Mouse (Mus musculus) frontal cortex, postnatal 36 days (tissue): Measurements from ENCODE around the gene Slc35b1.
"Not testable (repeated sequence)": the region's sequence is repeated elsewhere in the genome, so short reads cannot be mapped to it uniquely, and the experiment has no call there.

ENCODE experiments used
- DNase-seq, 2 experiments: peaks; one replicate each; pipeline ENCODE4 v3.0.0; 2022; ENCODE audit warnings: low spot score in 2 of 2

Gene Slc35b1

DNA sequence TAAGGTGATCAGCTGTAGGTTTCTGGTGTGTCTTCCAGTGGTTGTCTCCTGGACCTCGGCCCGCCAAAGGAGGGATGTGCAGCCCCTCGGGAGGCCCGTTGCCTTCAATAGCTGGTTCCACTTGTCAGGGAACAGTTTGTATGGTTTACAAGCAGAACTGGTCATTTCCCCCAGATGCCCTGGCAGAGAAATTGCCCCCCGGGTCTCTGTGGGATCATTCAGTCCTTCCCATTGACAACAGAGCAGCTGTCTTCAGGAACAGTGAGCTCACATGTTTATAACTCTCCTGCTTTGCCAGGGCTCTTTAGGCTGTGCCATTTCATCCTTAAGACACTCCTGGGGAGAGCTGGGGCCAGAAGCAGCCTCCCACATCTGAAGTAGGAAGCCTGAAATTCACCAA, 9.6 kb downstream of the Slc35b1 start:
- no peak for DNase-seq

DNA sequence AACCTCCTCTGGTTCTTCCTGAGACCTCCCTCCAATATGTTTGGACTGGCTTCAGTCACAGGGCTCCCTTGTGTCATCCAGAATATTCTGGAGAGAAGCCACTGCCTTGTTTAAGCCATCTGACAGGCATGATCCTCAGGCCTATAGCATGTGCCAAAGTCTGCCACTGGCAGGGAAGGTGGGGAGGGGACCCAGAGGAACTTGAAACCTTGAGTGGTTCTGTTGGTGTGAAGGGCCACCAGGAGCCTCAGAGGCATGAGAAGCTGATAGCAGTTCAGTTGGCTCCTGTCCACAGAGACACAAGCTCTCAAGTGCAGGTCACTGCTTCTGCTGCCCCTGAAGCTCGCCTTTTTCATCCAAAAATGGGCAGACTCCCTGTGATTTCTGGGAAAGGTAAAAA, 12.1 kb downstream of the Slc35b1 start:
- no peak for DNase-seq

DNA sequence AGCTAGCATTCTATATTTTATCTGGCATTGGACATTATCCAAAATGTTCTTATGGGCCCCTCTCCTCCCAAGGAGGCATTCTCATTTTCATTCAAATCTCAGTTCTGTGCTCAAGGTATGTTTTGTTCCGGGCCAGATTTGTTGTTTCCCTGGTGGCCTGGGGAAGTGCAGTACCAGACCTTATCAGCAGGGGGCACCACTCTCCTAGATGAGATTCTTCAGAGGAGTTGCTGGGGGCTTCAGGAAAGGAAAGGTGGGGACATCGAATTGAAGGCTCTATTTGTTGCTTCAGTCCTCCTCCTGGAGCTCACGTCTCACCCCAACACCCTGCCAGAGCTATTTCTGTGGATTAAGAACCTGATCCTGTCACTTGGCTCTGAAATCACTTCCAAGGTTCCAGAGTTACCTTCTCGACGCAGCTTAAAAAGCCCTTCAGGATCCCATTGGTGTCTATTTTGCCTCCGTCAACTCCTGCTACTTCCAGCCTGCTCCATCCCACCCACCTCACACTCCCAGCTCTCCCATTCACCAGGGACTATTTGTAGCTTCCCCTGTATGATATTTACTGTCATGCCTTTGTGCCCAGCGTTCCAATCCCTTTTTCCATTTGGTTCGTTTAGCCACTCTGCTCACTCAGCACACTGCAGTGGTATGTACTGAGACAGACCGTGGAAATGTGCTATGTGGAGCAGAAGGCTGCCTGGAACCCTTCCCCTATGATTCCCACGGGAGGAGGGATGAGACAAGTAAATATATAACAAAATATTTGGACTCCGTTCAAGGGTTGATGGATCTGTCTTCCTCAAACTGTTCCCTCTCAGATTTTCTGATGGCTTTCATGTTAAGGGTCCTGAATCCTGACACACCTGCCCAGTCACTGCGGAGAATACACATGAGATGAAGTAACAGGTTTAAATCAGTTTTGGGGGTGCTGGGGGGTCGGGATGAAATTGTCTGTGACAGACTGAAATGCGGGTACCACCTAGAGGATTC, 13.6 kb downstream of the Slc35b1 start:
- peak; percentile 79 to 80 for DNase-seq

DNA sequence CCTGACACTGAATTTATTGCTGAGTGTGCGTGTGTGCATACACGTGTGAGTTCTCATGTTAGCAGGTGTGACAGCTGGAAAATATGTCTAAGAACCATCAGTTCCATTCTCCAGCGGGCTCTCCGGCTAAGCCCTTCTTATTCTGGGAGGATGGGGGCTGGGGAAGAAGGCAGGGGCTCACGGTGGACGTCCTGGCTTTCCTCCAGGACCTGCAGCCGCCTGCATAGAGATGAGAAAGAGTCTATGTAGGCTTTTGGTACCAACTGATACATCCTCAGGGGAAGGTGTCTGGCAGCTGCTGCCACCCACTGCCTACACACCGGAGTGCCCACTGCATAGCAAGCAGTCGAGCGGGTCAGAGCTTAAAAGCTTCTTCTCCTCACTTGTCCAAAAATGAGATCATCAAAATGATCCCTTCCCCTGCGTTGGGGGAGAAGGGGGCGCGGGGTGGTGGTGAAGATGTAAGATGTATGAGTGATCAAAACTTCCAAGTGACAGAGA, 15.1 kb downstream of the Slc35b1 start:
- no peak for DNase-seq

DNA sequence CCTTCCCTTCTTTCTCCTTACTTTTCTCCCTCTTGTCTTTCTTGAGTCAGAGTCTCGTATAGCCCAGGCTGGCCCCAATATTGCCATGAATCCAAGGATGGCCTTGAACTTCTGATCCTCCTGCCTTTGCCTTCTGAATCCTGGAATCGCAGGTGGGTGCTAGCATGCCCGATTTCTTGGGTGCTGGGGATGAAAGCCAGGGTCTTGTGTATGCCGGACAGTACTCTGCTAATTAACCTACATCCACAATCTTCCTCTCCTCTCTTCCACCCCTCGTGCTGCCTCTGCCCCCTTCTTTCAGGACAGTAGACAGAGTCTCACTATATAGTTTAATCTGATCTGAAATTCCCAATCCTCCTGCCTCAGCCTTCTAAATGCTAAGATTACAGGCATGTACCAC, 17.1 kb downstream of the Slc35b1 start:
- DNase-seq: no peak

DNA sequence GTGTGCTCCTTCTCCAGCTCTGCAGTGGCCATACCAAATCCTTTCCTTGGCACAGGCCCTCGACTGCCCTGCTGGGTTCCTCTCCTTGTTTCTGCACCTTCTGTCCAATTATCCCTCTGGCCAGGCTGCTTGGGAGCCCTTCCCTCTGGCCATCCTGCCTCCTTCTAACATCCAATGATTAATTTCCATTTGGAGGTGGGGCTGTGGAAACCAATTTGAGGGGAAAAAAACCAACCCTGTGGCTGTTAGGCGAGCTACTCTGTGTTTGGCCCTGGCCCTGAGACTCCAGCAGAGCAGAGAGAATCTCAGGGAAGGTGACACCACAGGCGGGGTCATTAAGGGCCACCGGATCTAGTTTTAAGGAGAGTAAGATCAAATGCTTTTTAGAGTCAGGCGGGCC, 17.7 kb downstream of the Slc35b1 start:
- no peak for DNase-seq

DNA sequence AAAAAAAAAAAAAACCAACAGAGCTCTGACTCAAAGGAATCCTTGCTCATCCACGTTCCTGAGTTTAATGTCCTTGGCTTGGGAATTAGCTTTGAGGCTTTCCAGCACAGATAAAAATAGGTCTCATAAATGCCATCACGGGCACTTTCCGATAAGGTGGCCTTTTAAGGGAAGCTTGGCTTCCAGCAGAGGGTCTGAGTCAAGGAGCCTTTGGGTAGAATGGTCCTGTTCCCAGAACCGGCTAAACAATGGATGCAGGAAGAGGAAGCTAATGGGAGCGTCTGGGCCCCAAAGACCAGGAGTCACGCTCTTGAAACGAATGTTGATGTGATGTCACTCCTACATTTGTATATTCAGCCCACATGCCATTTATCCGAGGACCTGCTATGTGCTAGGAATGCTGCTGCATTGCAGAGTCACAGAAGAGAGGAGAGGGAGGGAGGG, 18.2 kb downstream of the Slc35b1 start:
- DNase-seq: no peak

DNA sequence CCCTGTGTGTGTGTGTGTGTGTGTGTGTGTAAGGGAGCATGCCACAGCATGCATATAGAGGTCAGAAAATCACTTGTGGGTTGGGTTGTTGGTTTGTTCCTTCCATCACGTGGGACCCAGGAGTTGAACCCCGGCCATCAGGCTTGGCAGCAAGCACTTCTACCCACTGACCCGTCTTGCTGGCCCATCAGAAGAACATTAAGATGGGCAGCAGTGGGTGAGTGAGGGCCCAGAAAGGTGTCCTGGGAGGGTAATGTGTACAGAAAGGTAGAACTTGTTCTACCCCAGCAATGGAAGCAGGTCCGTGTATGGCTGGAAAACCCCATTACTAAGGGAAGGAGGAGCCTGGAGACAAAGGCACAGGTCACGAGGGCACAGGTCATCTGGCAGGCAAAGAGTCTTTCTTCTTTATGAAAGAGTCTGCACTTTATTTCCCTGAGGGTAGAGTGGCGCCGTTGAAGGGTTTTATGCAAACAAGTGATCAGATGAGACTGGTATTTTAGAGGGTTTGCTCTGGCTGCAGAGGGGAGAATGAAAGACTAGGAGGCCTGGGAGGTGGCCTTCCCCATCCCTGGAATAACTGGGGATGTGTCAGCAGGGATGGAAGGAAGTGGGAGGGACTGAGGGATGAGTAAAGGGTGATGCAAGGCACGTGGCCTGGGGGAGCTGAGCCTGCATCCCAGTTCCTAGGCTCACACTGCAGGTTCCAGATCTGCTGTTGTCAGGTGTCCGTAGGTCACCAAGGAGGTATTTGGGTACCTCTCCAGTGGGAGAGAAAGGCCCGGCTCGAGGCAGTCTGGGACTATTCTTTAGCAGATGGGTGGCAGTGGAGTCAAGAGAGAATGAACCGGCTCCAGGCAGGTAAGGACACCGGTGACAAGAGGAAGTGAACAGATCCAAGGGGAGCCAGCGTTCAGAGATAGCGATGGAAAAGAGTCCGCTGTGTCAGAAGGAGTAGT, 19.2 kb downstream of the Slc35b1 start:
- DNase-seq: no peak

DNA sequence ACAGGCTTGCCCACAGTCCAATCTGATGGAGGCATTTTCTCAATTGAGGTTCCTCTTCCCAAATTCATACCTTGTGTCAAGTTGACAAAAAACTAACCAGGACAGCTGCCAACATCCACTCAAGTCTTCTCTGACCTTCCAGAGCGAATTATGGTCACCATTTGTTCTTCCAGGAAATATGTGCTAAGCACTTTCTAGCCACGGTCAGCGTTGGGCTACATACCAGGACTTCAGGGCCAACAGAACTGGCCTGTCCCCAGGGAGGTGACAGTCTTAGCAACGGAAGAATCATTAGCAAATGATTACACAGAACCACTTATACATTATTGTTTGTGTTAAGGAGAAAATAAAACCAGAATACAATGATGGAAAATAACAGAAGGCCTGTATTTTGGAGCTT, 21.3 kb downstream of the Slc35b1 start:
- no peak for DNase-seq

DNA sequence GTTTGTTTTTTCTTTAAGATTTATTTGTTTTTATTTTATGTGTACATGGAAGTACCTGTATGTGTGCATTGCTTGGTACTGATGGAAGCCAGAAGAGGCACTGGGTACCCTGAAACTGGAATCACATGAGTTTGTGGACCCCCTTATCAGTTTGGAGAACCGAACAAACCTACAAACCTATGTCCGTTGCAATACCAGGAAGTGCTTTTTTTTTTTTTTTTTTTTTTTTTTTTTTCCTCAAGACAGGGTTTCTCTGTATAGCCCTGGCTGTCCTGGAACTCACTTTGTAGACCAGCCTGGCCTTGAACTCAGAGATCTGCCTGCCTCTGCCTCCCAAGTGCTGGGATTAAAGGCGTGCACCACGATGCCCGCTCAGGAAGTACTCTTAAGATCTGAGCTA, 21.9 kb downstream of the Slc35b1 start:
- DNase-seq: not testable (repeated sequence)

DNA sequence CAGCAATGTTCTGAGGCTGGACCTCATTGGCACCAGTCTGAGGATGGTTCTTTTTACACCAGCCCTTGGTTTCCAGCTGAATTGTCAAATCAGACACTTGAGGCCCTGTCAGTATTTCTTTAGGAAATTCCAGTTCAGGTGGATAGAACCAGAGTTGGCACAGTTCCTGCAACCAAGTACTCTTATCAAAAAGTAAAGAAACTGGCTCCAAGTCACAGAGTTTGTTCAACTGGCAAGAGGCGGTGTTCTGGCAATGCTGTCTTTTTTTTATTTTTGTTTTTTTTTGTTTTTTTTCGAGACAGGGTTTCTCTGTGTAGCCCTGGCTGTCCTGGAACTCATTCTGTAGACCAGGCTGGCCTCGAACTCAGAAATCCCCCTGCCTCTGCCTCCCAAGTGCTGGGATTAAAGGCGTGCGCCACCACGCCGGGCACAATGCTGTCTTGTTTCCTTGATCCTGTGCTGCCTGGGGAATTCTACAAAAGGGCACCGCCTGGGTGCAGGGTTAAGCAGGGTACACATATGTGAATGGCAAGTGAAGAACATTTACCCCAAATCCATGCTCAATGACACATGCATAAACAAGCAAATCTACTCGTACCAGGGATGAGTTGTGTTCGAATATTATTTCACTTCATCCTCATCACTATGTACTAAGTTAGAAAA, 25.1 kb downstream of the Slc35b1 start:
- DNase-seq: no peak

DNA sequence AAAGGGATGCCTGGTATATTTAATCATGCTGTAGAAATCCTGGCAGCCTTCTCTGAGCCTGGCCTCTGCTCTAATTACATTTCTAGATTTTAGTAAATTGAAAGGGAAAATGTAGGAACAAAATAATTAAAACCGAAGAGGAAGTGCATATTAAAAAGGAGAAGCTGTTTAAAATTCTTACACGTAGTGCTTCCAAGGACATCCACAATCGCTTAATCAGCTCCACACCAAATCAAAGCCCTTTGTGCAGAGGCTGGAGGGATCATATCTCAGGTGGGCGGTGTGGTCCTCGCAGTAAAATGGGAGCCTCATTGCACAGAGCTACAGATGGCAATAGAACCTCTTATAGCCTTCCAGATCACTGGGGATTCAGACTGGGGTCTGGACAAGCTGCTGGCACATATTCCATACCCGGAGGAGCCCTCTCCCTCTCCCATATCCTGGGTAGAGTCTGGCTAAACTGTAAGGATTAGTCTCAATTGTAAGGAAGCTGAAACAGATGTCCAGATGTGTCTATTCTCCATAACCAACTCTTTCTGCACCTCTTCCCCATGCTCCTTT, 27.0 kb downstream of the Slc35b1 start:
- no peak for DNase-seq

DNA sequence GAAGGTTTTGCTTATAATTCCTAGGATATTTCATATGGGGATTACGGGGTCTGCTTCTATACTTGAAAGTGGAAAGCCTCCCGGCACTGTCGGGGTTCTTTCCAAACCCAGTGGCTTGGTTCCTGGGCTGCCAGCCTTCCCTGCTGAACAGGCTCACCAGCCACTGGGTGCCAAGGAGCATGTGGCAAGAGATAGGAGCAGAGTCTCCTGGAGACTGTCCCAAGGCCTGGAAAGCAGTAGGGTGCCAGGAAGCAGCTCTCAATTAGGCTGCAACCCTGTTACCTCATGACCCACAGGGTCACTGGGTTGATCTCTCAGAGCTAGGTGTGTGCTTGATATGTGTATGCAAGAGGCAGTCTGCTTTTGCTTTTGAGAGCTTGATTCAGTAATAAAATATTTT, 28.1 kb downstream of the Slc35b1 start:
- DNase-seq: no peak

DNA sequence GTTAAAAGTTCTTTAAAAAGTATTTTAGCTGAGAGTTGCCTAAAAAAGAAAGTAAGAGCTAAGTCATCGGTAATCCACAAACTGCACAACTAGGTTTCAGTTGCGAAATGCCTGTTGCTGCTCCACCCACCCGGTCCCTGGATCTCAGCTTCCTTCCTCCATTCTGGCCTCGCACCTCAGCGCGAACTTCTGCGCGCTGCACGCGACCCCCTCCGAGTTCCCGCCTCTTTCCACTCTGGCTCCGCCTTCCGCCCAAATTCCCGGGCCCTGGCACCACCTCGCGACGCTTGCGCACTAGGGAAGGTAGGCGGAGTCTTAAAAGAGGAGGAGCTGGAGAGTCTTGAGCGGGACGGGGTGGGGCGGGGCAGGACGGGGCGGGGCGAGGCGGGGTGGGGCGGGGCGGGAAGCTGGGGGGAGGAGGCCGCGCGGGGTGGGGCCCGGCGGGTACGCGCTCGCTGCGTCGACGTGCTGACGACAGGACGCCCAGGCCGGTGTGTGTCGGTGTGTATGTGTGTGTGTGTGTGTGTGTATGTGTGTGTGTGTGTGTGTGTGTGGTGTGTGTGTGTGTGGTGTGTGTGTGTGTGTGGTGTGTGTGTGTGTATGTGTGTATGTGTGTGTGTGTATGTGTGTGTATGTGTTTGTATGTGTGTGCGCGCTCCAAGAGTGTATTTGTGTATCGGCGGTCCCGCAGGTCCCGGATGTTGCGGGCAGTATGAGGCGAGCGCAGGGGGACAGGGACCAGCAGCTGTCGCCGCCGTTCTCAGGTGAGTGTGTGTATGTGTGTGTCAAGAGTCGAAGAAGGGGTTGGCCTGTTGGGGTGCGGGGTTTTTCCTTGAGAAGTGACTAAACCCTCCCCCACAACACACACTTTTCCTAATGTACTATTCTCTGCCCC, 29.4 kb downstream of the Slc35b1 start, which contains the start of gene Spop:
Gene Spop (plus strand): TSS at position 440 of the 895 bp plus-strand sequence.
- DNase-seq: peak; percentile 80 to 87

DNA sequence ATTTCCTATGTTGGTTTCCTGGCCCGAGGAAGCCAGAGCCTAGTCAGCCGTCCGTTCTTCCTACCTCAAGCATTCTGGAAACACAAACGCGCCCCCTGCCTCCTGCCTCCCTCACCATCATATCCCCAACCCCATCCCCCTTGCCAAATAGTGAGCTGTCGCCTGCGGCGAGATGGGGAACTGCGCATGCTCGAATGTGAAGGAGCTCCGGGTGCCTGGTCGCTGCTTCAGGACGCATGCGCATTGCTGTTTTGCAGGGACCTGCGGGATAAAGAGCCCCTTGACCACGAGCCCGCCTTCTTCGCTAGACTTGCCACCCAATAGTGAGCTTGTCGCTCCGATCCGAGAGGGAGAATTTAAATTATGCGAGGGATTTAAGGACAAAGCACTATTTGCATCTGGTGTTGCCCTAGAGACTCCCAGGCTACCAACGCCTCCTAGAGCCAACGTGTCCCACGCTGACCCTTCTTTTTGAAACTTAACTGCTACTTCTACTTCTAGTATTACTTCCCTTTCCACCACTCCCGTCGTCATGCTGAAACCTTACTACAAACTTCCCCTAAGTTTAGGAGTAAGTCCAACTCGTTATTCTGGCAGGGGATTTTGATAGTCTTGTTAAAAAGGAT, 30.2 kb downstream of the Slc35b1 start:
- peak; percentile 94 to 95 for DNase-seq

DNA sequence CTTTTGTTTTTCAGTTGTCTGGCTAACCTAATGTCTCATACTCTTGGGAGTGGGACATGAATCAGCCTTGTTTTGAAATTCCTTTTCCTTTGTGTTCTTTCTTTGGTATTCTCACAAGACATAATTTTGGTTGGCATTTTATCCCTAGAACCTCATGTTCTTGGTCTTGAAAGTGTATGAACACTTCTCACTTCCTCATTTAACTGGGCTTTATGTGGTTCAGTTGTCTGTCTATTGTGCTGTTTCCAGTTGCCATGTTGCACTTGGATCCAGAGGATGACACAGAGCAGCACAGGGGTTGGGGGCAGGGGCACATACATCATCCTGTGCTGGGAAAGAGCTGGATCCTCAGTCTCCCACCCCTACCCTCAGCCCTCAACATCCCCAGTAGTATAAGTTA, 31.4 kb downstream of the Slc35b1 start:
- no peak for DNase-seq

DNA sequence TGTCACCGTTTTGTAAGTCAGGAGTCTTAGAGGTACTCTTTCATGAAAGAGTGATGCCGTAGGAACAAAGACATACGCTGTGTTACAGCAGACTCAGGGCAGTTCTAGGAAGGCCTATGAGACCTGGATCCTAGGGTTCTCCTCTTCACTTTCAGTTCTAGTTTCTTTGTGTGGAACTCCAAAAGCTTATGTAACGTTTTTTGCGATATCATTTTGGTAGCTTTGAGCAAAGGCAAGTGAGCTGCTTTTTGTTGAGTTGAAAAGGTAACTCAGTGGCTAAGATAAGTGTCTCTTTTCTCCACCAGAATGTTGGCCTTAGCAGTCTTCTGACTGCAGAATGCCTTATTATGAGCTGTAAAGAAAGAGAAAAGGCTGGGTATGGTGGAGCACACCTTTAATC, 32.8 kb downstream of the Slc35b1 start:
- DNase-seq: no peak

DNA sequence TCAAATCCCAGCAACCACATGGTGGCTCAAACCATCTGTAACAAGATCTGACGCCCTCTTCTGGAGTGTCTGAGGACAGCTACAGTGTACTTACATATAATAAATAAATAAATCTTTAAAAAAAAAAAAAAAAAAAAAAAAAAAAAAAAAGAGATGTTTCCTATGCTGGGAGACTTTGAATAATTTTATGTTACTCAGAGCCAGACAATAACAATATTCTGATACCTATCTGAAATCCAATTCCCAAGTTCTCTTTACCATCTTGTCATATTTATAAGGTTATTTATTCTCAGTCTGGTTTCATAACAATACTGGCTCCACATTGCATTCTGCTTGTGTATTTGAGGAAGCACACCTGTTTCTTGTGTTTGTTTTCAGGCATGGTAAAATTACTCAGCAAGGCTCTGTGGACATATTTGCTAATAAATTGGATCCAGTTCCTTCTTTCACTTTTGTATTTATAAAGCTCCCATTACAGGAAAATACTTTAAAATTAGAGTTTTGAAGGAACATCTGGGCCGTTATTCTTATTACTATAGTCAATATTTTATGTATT, 36.5 kb downstream of the Slc35b1 start:
- DNase-seq: no peak

DNA sequence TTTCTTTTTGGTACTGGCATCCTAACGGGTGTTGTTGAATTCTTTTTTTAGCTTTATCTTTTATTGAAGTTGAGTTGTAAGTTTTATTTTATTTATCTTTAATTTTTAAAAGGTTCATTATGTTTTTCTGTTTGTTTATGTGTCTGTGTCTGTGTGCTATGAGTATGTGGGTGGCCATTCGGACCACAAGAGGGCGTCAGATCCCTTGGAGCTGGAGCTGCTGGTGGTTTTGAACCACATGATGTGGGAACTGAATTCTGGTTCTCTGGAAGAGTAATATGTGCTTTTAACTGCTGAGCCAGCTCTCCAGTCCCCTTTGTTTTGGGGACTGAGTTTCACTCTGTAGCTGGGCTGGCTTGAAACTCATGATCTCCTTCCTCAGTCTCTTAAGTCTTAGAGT, 39.0 kb downstream of the Slc35b1 start:
- no peak for DNase-seq
